In genomic region chr10:21892104-21892503, GRCm38 (mm10) we compare ENCODE assay signal across 21 mouse cellular contexts. TPM values are rescaled to one million over a fixed set of nuclear protein-coding genes. Genes with fewer than 3 reads are reported as not detected.
DNase-seq lines count a peak whose midpoint lies in the region; ATAC-seq and TF ChIP-seq lines count a peak whose summit lies in the region.
"Had no signal": no experiment of that assay in that cellular context is flagged by ENCODE, and none has a peak within 500 bp of the region (broad histone marks: within the 10 kb centered on the region; RNA-seq: fewer than 3 reads in every experiment).

No protein-coding gene starts in this region.

- WGBS in heart, embryonic 10.5 days, result 82% methylated on average over 4 of the region's 4 CpGs
- WGBS in liver, postnatal 0 days (ENCODE audit: insufficient replicate concordance), result 63% methylated on average over 4 of the region's 4 CpGs

- DNase-seq in cerebellum, adult 9-10 months, result peak; percentile 64
- DNase-seq in cerebellum, adult 8-10 months, result no peak
- DNase-seq in cerebellum, postnatal 14 days, result peak; percentile 38 to 43
- no peak for DNase-seq in cerebellum, adult 11 months
- DNase-seq in heart, embryonic 10.5 days (ENCODE audit: low spot score), result no peak
- no peak for DNase-seq in heart, adult 9 months (ENCODE audit: low spot score in 2 of 2)
- DNase-seq in liver, postnatal 0 days, result no peak
- DNase-seq: adrenal gland, adult 8-10 months; adrenal gland, postnatal 14 days; adrenal gland, postnatal 36 days; B cell, adult 2 months; forebrain, postnatal 0 days had no signal

- H3K9ac ChIP-seq in liver, postnatal 0 days (replicated peaks), result no peak overlapping the region
- H3K9ac ChIP-seq: embryonic facial prominence, embryonic 12.5 days; forebrain, embryonic 13.5 days; forebrain, embryonic 15.5 days; forebrain, postnatal 0 days had no signal

- TF ChIP-seq EP300 in liver, postnatal 0 days (IDR thresholded peaks at IDR 0.05; ENCODE audit: low read depth), result no peak

- peaks cover 9% of the 10 kb centered on the region; the same call in 1 of the 2 replicates for H3K4me1 ChIP-seq in heart, embryonic 10.5 days
- no peaks in the 10 kb centered on the region; the same call in 1 of the 2 replicates for H3K4me1 ChIP-seq in liver, postnatal 0 days (ENCODE audit: insufficient read depth)
- H3K4me1 ChIP-seq: forebrain, embryonic 13.5 days; forebrain, embryonic 15.5 days had no signal

- H3K36me3 ChIP-seq in heart, embryonic 10.5 days, result no peaks in the 10 kb centered on the region
- no peaks in the 10 kb centered on the region for H3K36me3 ChIP-seq in liver, postnatal 0 days (replicated peaks; ENCODE audit: insufficient read depth, low read length)
- H3K36me3 ChIP-seq: embryonic facial prominence, embryonic 10.5 days; embryonic facial prominence, embryonic 12.5 days; forebrain, embryonic 15.5 days; G1E had no signal

- TF ChIP-seq CTCF in liver, postnatal 0 days (IDR thresholded peaks at IDR 0.05; ENCODE audit: low read depth), result no peak

- H3K4me3 ChIP-seq in heart, embryonic 10.5 days, result no peak overlapping the region
- no peak overlapping the region for H3K4me3 ChIP-seq in liver, postnatal 0 days (ENCODE audit: low read depth, low read length)
- H3K4me3 ChIP-seq: embryonic facial prominence, embryonic 10.5 days; embryonic facial prominence, embryonic 12.5 days; forebrain, embryonic 13.5 days; forebrain, embryonic 15.5 days had no signal

- no peaks in the 10 kb centered on the region for H3K27me3 ChIP-seq in heart, embryonic 10.5 days (ENCODE audit: insufficient read depth, poor library complexity, severe bottlenecking)
- H3K27me3 ChIP-seq in liver, postnatal 0 days (ENCODE audit: insufficient read depth, low read length), result no peaks in the 10 kb centered on the region
- H3K27me3 ChIP-seq: CH12.LX; embryonic facial prominence, embryonic 12.5 days; forebrain, embryonic 13.5 days; forebrain, embryonic 15.5 days; Patski had no signal

- H3K9me3 ChIP-seq in heart, embryonic 10.5 days, result no peaks in the 10 kb centered on the region
- no peaks in the 10 kb centered on the region for H3K9me3 ChIP-seq in liver, postnatal 0 days (ENCODE audit: low read length)
- H3K9me3 ChIP-seq: embryonic facial prominence, embryonic 10.5 days; embryonic facial prominence, embryonic 12.5 days; forebrain, embryonic 15.5 days; G1E had no signal

- no peak overlapping the region for H3K4me2 ChIP-seq in liver, postnatal 0 days (ENCODE audit: low read depth, low read length)
- H3K4me2 ChIP-seq: embryonic facial prominence, embryonic 12.5 days; forebrain, embryonic 13.5 days; forebrain, embryonic 15.5 days had no signal

- ATAC-seq in liver, postnatal 0 days, result no peak
- ATAC-seq: activated CD4-positive, CD25-positive, alpha-beta regulatory T cell, adult 4 months; CD4-positive, CD25-positive, alpha-beta regulatory T cell, adult 4 months; forebrain, embryonic 13.5 days; forebrain, embryonic 15.5 days; forebrain, postnatal 0 days; Patski had no signal

- H3K27ac ChIP-seq in heart, embryonic 10.5 days, result peak overlapping the region; percentile 47; the same call in 1 of the 2 replicates
- no peak overlapping the region for H3K27ac ChIP-seq in liver, postnatal 0 days (ENCODE audit: low read depth)
- H3K27ac ChIP-seq: embryonic facial prominence, embryonic 10.5 days; embryonic facial prominence, embryonic 12.5 days; forebrain, embryonic 13.5 days; forebrain, embryonic 15.5 days had no signal

RNA-seq across cellular contexts. Expression of gene Sgk1, which starts 10.1 kb away (rescaled TPM):
- polyA plus RNA-seq in heart, embryonic 10.5 days (2016; fragmentation: Nextera tagmentation; extraction: Ambion mirVana), result 20.5 and 22.8 TPM in 2 replicates
- polyA plus RNA-seq in liver, postnatal 0 days (2015; fragmentation: Nextera tagmentation; extraction: Ambion mirVana), result 20.6 and 21.7 TPM in 2 replicates

Comparison
In these comparisons a context has a peak if more than half of its experiments do, and no peak if none do; other contexts are left out.
1. DNase-seq: peak in cerebellum, adult 9-10 months (single experiment) and cerebellum, postnatal 14 days (2 of 2); none in cerebellum, adult 8-10 months (single experiment), cerebellum, adult 11 months (single experiment), heart, embryonic 10.5 days (single experiment), heart, adult 9 months (0 of 2) and liver, postnatal 0 days (single experiment).